Mouse (Mus musculus) erythroblast, embryonic 14.5 days (primary cell): ENCODE measurements around the gene Tenm4.

ENCODE experiments used
- GATA1 ChIP-seq: IDR thresholded peaks from 2 replicates; pipeline ENCODE4 v1.6.1; 2012; ENCODE audit warnings: low read length, inconsistent platforms, mixed read lengths
- TAL1 ChIP-seq: IDR thresholded peaks from 3 replicates; pipeline ENCODE4 v1.6.1; 2012; ENCODE audit warnings: low read length, inconsistent platforms, mixed read lengths

DNA sequence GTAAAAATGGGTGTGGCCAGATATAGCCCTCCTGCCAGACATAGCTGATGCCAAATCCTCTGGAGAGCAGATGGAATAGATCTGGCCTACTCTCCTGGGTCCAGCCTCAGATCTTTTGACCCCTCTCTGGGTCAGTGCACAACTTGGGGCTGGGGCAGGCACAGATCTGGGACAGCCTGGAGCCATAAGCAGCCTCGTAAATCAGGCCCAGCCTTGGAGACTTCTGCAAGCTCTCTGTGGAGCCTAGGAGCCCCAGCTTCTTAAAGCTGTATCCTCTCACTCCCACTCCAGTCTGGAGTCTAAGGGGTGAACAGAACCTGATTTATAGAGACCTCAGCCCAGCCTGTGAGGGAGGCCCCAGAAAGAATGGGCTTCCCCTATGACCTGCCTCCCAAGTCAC lies 354.3 kb downstream of the Tenm4 start:
- TF ChIP-seq GATA1 (no peak), TAL1 (no peak)
